In genomic region chr4:130790180-130790579, GRCm38 (mm10) we compare ENCODE assay signal across 8 mouse cellular contexts. TPM values are rescaled to one million over a fixed set of nuclear protein-coding genes. Genes with fewer than 3 reads are reported as not detected.
A peak's percentile ranks its signal among the peaks of the same experiment; 100 is the strongest.
DNase-seq lines count a peak whose midpoint lies in the region; ATAC-seq and TF ChIP-seq lines count a peak whose summit lies in the region.

No protein-coding gene starts in this region.

- H3K36me3 ChIP-seq in intestine, embryonic 16.5 days (ENCODE audit: control insufficient read depth, insufficient read depth, low read length) = no peaks in the 10 kb centered on the region
- H3K36me3 ChIP-seq in limb, embryonic 10.5 days = no peaks in the 10 kb centered on the region
- H3K36me3 ChIP-seq in midbrain, embryonic 16.5 days (ENCODE audit: control insufficient read depth, insufficient read depth, low read length) = no peaks in the 10 kb centered on the region
- H3K36me3 ChIP-seq in spleen, adult 2 months (ENCODE audit: control insufficient read depth, insufficient read depth, low read length) = no peaks in the 10 kb centered on the region

- H3K4me1 ChIP-seq in intestine, embryonic 16.5 days (ENCODE audit: control insufficient read depth, insufficient read depth, low read length) = peaks cover 6% of the 10 kb centered on the region; the same call in 1 of the 2 replicates
- peaks cover 37% of the 10 kb centered on the region for H3K4me1 ChIP-seq in limb, embryonic 10.5 days
- peaks cover 20% of the 10 kb centered on the region for H3K4me1 ChIP-seq in midbrain, embryonic 16.5 days (ENCODE audit: control insufficient read depth, insufficient read depth, low read length)
- peaks cover 12% of the 10 kb centered on the region for H3K4me1 ChIP-seq in spleen, adult 2 months (ENCODE audit: control insufficient read depth, insufficient read depth, insufficient read length)

- H3K27ac ChIP-seq in intestine, embryonic 16.5 days (ENCODE audit: low read length) = no peak overlapping the region
- H3K27ac ChIP-seq in limb, embryonic 10.5 days = no peak overlapping the region
- no peak overlapping the region for H3K27ac ChIP-seq in midbrain, embryonic 16.5 days (ENCODE audit: low read length)
- H3K27ac ChIP-seq in spleen, adult 2 months (ENCODE audit: insufficient read depth, low read length) = peak overlapping the region; percentile 14; the same call in 1 of the 2 replicates

- no peaks in the 10 kb centered on the region for H3K9me3 ChIP-seq in intestine, embryonic 16.5 days (ENCODE audit: control insufficient read depth, low read length)
- no peaks in the 10 kb centered on the region for H3K9me3 ChIP-seq in limb, embryonic 10.5 days (replicated peaks)
- H3K9me3 ChIP-seq in midbrain, embryonic 16.5 days (replicated peaks; ENCODE audit: control insufficient read depth, low read length, poor library complexity, severe bottlenecking) = no peaks in the 10 kb centered on the region

- 10% methylated on average over 6 of the region's 6 CpGs for WGBS in intestine, embryonic 16.5 days
- WGBS in limb, embryonic 10.5 days = 16% methylated on average over 6 of the region's 6 CpGs
- WGBS in midbrain, embryonic 16.5 days = 9% methylated on average over 6 of the region's 6 CpGs
- 6% methylated on average over 6 of the region's 6 CpGs for WGBS in spleen, adult 2 months

- peak; percentile 86; the same call in 1 of the 2 replicates for TF ChIP-seq CTCF in spleen, adult 2 months (IDR thresholded peaks at IDR 0.05; ENCODE audit: extremely low read depth, insufficient read depth, insufficient read length, insufficient replicate concordance)

- no peak for ATAC-seq in cerebellum, adult (ENCODE audit: insufficient number of reproducible peaks, low FRiP score, low TSS enrichment)
- ATAC-seq in intestine, embryonic 16.5 days = peak; percentile 23; the same call in 1 of the 2 replicates
- peak; percentile 16; the same call in 1 of the 2 replicates for ATAC-seq in midbrain, embryonic 16.5 days

- H3K4me3 ChIP-seq in intestine, embryonic 16.5 days (ENCODE audit: low read length) = no peak overlapping the region
- no peak overlapping the region for H3K4me3 ChIP-seq in limb, embryonic 10.5 days
- no peak overlapping the region for H3K4me3 ChIP-seq in midbrain, embryonic 16.5 days (ENCODE audit: low read depth, low read length)
- H3K4me3 ChIP-seq in spleen, adult 2 months (ENCODE audit: extremely low read depth, insufficient read depth, insufficient read length) = no peak overlapping the region

- H3K27me3 ChIP-seq in intestine, embryonic 16.5 days (replicated peaks; ENCODE audit: control insufficient read depth, insufficient read depth, low read length) = peaks cover 6% of the 10 kb centered on the region; the same call in 1 of the 2 replicates
- peaks cover 14% of the 10 kb centered on the region for H3K27me3 ChIP-seq in limb, embryonic 10.5 days (ENCODE audit: low read depth, poor library complexity, severe bottlenecking)
- no peaks in the 10 kb centered on the region for H3K27me3 ChIP-seq in midbrain, embryonic 16.5 days (ENCODE audit: control insufficient read depth, insufficient read depth, low read depth, low read length)
- peaks cover 14% of the 10 kb centered on the region for H3K27me3 ChIP-seq in spleen, adult 2 months (ENCODE audit: control insufficient read depth, insufficient read depth, low read length)

- H3K9ac ChIP-seq in intestine, embryonic 16.5 days (ENCODE audit: low read depth, low read length) = no peak overlapping the region
- H3K9ac ChIP-seq in midbrain, embryonic 16.5 days (ENCODE audit: low read depth, low read length) = no peak overlapping the region

- TF ChIP-seq POLR2A in spleen, adult 2 months (IDR thresholded peaks at IDR 0.05; ENCODE audit: low read depth, low read length) = no peak

- peak; percentile 80 for DNase-seq in cerebellum, adult 11 months
- peak; percentile 89 for DNase-seq in cerebellum, adult 8-10 months
- peak; percentile 87 to 88 for DNase-seq in frontal cortex, postnatal 25 days (ENCODE audit: low spot score in 2 of 2)
- DNase-seq in limb, embryonic 10.5 days (ENCODE audit: low spot score) = peak; percentile 91
- peak; percentile 41 to 70 for DNase-seq in spleen, adult 2 months (ENCODE audit: low read depth in 1 of 2, low spot score in 2 of 2)

- no peak overlapping the region for H3K4me2 ChIP-seq in intestine, embryonic 16.5 days (ENCODE audit: low read depth, low read length)
- no peak overlapping the region for H3K4me2 ChIP-seq in midbrain, embryonic 16.5 days (ENCODE audit: low read length)

RNA-seq across cellular contexts. Expression of gene Sdc3, which starts 2.2 kb away (rescaled TPM):
- polyA plus RNA-seq in intestine, embryonic 16.5 days (2015; fragmentation: Nextera tagmentation; extraction: Ambion mirVana) = 12.3 and 17.2 TPM in 2 replicates
- 26.7 and 38.1 TPM in 2 replicates for polyA plus RNA-seq in limb, embryonic 10.5 days (2016; fragmentation: Nextera tagmentation; extraction: Ambion mirVana)
- 188 and 205 TPM in 2 replicates for polyA plus RNA-seq in midbrain, embryonic 16.5 days (2015; fragmentation: Nextera tagmentation; extraction: Ambion mirVana)
- 110 and 140 TPM in 2 replicates for polyA plus RNA-seq in spleen, adult 2 months (2012; rRNA removed)
